Mouse (Mus musculus) hindlimb bud, embryonic 11.5 days (tissue): ENCODE data around the gene Ppef2.
A peak's percentile ranks its signal among the peaks of the same experiment; 100 is the strongest.

ENCODE experiments used
- DNase-seq: peaks from one replicate; pipeline ENCODE4 v3.0.0-alpha.2; 2012; ENCODE audit warnings: low read depth, low spot score; ENCODE audit errors: extremely low spot score

Gene Ppef2

GRCm38 (mm10) chr5:92256218-92256617 is at the start of gene Ppef2:
TSS of gene Ppef2 (minus strand) at chr5:92256278.
- DNase-seq, result no peak

GRCm38 (mm10) chr5:92304291-92304690 is 48.2 kb upstream of the Ppef2 start:
- no peak for DNase-seq

DNA sequence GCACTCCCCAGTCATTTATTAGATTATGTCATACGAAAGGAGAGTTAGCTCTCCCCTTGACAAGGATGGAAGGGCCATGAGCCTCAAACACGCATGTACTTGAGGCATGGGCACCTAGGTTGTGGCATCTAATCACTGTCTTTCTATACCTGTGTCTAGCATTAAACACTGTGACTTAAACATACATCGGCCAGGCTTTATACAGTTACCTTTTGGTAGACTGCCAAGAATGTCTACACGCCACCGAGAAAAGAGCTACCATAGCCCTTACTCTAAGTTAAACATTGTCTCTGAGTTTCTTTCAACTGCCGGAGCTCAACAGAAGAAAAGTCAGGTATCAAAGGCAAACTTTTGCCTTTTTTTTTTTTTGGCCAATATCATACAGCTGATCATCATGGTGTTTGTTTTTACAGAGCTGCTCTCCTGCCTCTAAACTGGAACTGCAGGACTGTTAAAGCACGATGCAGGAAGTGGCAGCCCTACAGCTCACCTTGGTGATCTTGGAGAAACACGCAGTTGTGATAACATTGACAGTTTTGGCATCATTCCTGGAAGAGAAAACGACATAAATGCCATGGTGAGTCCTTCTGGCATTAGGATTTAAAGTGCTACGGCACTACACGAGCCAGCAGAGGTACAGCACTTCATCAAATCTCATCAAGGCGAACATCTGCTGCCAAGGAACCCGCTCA is 46.2 kb upstream of the Ppef2 start:
- DNase-seq, result no peak

- no peak for DNase-seq
Observed at GRCm38 (mm10) chr5:92294525-92294924, 38.4 kb upstream of the Ppef2 start.

- no peak for DNase-seq
Observed at GRCm38 (mm10) chr5:92291652-92292414, 35.8 kb upstream of the Ppef2 start.

DNA sequence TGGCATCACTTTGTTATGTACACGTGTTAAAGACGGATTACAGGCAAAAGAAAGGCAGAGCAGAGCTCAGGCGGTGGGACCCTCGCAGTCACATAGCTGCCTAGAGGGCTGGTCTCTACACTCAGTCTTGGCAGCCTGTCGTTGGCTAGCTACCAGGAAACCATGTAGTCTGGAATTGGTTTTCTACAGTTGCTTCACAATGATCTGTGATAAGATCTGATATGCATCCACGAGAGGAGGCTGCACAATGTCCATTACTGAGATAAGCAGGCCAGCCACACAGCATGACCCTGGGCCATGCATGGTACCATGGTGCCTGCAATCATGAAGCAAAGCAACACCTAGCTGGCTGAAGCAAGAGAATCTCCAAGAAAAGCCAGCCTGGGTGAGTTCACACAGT is 31.8 kb upstream of the Ppef2 start:
- no peak for DNase-seq

GRCm38 (mm10) chr5:92283107-92283506 is 27.0 kb upstream of the Ppef2 start:
- DNase-seq, result no peak

DNA sequence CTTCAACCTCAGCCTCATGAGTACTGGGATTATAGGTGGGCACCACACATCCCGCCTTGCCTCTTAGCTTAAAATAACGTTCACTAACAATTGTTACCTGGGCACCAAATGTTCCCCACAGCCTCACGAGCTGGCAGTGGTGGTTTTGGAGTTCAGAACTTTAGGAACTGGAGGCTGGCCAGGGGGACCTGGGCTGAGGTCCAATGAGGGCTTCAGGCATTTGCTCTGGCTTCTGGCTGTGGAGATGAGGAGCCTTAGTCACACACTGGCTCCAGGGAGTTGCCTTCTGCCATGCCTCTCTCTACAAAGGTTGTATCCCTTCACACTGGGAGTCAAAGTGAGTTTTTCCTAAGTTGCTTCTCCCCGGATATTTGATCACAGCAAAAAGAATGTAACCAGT is 26.5 kb upstream of the Ppef2 start:
- no peak for DNase-seq

DNA sequence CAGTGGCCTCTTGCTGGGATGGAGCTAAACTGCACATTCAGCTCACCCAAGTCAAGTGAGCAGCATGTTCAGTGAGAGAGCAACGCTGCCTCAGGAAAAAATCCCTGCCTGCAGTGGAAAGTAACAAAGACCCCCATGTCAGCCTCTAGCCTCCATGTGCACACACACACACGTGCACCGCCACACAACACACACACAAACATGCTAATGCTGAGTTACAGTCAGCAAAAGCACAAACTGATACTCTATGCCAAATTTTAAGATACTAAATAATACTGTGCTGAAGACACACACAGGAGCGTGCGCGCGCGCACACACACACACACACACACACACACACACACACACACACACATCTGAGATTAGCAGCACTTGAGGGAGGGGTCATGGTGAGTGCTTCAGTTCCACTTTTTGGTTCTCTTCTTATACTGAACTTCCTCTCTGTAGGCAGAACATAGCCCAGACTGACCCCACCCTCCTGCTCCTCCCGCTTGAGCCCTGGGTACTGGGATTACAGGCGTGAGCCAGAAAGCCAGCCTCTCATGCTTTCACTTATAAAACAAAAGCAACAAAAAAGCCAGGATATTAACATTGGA is 23.0 kb upstream of the Ppef2 start:
- no peak for DNase-seq

DNA sequence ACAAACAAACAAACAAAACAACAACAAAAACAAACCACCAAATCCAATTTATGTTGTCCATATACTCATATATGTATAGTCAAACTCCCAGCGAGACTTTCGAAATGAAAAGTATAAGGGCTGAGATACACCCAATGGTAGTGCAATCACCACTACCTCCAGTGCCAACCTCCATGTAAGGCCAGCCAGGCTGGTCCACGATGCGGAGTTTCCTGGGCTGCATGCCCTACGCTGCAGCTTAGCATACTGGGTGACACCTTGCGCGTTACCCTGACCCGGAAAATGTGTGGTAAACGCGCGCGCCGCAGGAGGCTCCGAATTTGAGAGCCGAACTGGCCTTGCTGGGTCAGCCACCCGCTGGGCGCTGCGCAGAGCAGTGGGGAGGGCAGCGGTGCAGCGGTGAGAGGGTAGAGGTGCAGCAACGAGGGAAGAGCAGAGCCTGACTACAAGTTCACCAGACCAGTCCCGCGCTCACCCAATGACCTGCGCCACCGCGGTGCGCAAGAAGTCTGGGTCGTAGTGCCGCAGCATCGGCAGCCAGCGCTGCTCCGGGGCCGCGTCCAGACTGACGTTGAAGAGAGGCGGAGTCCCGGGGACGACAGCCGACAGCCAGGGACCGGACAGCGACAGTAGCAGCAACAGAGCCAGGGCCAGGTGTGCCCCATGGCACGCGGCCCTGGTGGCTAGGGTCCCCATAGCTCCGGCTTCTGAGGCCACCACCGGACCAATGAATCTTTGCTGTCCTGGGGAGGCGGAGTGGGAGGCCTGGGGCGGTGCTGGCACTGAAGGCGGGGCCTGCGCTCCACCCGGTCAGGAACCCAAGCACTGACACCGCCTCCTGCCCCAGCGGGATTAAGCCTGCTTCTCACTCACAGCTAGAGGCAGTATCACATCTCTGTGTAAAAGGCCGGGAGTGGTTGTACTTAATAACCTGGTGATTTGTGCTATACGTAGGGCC is 21.6 kb upstream of the Ppef2 start, which contains the start of gene Naaa:
Gene Naaa (minus strand): TSS at position 734 of the 958 bp plus-strand sequence.
- peak; percentile 35 for DNase-seq

GRCm38 (mm10) chr5:92270496-92270895 is 14.4 kb upstream of the Ppef2 start:
- DNase-seq, result no peak

DNA sequence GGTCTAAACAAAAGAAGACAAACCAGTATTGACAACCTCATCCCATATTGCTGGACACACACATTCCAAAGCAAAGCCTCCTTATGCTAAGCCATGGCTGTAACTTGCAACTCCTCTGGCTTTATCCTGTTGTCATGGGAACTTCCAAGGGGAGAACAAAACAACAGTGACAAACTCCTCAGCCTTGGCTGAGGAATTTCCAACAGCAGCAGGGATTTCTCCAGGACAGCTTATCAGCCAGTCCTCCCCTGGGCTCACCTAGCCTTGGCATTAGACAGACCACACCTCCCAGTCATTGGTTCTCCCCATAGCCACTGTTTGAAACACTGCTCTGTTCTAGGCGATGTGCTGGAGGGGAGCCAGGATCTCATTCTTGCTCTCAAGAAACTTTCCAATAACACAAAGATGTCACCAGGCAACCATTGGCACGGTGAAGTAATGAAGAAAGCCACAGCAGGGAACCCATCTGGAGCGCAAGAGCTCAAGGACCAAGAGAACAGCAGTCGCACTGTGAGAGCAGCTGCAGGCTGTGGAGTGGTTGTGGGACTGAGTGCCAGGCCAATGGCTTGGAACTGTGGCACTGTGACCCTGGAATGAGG is 7.8 kb upstream of the Ppef2 start:
- no peak for DNase-seq

DNA sequence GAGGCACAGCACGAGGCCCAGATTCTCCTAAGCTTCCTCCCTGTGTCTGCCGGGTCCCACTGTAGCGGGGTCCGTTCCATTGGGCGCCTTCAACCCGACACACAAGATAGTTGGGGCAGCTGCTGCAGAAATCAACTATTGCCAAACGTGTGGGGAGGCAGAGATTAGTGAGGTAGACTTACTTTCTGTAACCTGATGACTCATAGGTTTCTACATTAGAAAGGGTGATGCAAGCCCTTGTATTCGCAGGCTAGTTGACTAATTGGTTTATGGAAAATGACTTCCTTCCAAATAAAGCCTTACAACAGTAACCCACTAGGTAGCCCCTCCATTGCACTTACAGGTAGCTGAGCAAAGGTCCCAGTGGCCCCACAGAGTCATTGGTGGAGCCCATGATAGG is 6.6 kb upstream of the Ppef2 start:
- DNase-seq, result no peak

GRCm38 (mm10) chr5:92254476-92254875 is 1.6 kb downstream of the Ppef2 start:
- no peak for DNase-seq

DNA sequence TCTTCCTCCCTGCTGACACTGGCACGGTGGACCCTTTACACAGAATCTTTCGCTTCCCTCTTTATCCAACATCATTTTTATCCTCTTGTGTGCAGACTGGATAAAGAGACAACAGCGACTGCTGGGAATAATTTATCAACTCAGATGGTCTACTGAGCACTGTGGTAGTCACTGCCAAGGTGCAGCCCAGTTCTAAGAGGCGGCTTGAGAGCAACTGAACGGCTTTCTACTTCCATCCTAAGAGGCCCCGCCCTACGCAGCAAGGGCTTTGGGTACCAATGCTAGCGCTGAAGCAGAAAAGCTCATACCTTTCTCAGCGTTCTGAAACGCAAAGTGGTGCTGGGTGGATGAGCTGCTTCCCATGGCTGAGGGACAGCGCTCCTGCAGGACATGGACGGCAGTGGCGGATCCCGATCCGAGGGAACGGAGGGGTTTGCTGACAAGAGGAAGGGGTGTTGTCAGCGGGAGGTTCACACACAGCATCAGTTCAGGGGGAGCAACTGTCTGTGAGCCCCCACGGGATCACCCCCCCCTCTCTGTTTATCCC is 3.2 kb downstream of the Ppef2 start:
- no peak for DNase-seq

DNA sequence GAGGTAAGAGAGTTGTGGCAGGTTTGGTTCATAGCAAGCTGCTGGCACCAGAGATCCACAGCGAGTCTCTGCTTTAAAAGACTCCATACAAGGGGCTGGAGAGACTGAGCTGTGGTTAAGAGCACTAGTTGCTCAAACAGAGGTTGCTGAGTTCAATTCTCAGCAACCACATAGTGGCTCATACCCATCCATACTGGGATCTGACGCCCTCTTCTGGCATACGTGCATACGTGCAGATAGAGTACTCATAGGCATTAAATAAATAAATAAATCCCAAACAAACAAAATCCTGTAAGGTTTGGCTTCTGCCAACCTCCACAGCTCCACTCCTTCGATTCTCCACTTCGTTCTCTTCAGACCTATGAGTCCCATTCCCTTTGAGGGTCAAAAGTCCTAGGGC is 4.0 kb downstream of the Ppef2 start:
- DNase-seq, result no peak

GRCm38 (mm10) chr5:92248614-92249013 is 7.5 kb downstream of the Ppef2 start:
- DNase-seq, result no peak

DNA sequence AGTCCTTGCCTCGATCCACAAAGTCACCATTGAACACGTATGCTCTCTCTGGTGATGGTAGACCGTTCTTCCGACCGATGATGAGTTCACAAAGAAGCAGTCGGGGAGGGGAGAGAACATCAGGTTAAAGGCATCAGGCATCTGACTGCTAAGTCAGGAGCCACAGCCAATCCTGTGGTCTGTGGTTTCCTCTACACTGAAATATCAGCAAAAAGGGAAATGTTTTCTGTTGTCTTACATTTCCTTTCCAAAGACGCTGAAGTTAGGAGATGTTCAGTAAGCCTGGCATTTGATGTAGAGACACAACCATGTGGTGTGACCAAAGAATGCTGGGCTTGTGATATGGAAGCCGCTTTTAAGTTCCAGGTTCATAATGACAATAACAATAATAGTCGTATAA is 10.6 kb downstream of the Ppef2 start:
- no peak for DNase-seq

- DNase-seq, result no peak
Observed at GRCm38 (mm10) chr5:92244900-92245299, 11.2 kb downstream of the Ppef2 start.

DNA sequence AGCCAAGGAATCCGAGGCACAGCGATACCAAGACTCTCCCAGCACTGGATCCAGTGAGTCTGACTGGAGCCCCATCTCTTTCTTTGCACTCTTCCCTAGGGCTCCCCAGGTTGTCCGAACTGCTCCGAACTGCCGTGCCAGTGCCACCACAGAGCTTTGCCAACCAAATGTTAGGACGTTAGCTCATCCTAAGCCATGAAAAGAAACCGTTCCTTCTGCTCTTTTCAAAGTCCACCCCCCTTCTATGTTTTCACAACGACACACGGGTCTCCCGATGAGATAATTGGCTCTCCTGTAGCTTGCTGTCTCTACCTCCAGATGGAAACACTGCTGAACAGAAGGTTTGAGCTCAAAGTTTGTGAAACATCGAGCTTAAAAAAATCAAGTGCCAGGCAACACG is 15.3 kb downstream of the Ppef2 start:
- no peak for DNase-seq
